ENCODE assay signal across 12 mouse cellular contexts in genomic region chr3:144669944-144670874, GRCm38 (mm10). TPM values are rescaled to one million over a fixed set of nuclear protein-coding genes. Genes with fewer than 3 reads are reported as not detected.
DNase-seq lines count a peak whose midpoint lies in the region; ATAC-seq and TF ChIP-seq lines count a peak whose summit lies in the region.
"Had no signal": no experiment of that assay in that cellular context is flagged by ENCODE, and none has a peak within 500 bp of the region (broad histone marks: within the 10 kb centered on the region; RNA-seq: fewer than 3 reads in every experiment).

No protein-coding gene starts in this region.

- no peak overlapping the region for H3K27ac ChIP-seq in lung, postnatal 0 days (ENCODE audit: low read length)
- no peak overlapping the region for H3K27ac ChIP-seq in intestine, embryonic 14.5 days (ENCODE audit: low read depth)
- no peak overlapping the region for H3K27ac ChIP-seq in gastrocnemius, adult 2 months
- H3K27ac ChIP-seq: hindbrain, postnatal 0 days had no signal

- no peaks in the 10 kb centered on the region; the same call in 1 of the 2 replicates for H3K4me1 ChIP-seq in lung, postnatal 0 days (ENCODE audit: insufficient read depth, low read depth, low read length)
- peaks cover under 1% of the 10 kb centered on the region for H3K4me1 ChIP-seq in intestine, embryonic 14.5 days (replicated peaks; ENCODE audit: control insufficient read depth, insufficient read depth, low read length)

- intact Hi-C loops in gastrocnemius, adult 2 months (cut with DNase I): no loop called here

- ATAC-seq in lung, postnatal 0 days: peak; percentile 32; the same call in 1 of the 2 replicates
- no peak for ATAC-seq in intestine, embryonic 14.5 days (replicated peaks; ENCODE audit: low FRiP score, low TSS enrichment, low read depth)
- no peak for ATAC-seq in granulocyte monocyte progenitor cell, adult 5-6 weeks (replicated peaks; ENCODE audit: poor library complexity, severe bottlenecking)
- ATAC-seq: forebrain, embryonic 14.5 days; hindbrain, postnatal 0 days had no signal

- no peak overlapping the region for H3K9ac ChIP-seq in lung, postnatal 0 days (replicated peaks; ENCODE audit: low read depth)
- H3K9ac ChIP-seq in intestine, embryonic 14.5 days (ENCODE audit: low read length): no peak overlapping the region

- H3K4me2 ChIP-seq in lung, postnatal 0 days (replicated peaks; ENCODE audit: low read depth, low read length): no peak overlapping the region
- no peak overlapping the region for H3K4me2 ChIP-seq in intestine, embryonic 14.5 days (ENCODE audit: low read length)

- H3K27me3 ChIP-seq in lung, postnatal 0 days (replicated peaks; ENCODE audit: insufficient read depth, low read length): no peaks in the 10 kb centered on the region
- no peaks in the 10 kb centered on the region for H3K27me3 ChIP-seq in intestine, embryonic 14.5 days (replicated peaks; ENCODE audit: control insufficient read depth, insufficient read depth, low read length)

- TF ChIP-seq CTCF in lung, postnatal 0 days (IDR thresholded peaks at IDR 0.05): no peak
- TF ChIP-seq CTCF in gastrocnemius, adult 2 months (IDR thresholded peaks at IDR 0.05): no peak

- no peaks in the 10 kb centered on the region for H3K36me3 ChIP-seq in lung, postnatal 0 days (ENCODE audit: insufficient read depth, low read length)
- H3K36me3 ChIP-seq in intestine, embryonic 14.5 days (ENCODE audit: control insufficient read depth, insufficient read depth, low read length): no peaks in the 10 kb centered on the region

- no peaks in the 10 kb centered on the region for H3K9me3 ChIP-seq in lung, postnatal 0 days (ENCODE audit: low read length)
- H3K9me3 ChIP-seq in intestine, embryonic 14.5 days (ENCODE audit: control insufficient read depth, low read length): no peaks in the 10 kb centered on the region

- H3K4me3 ChIP-seq in lung, postnatal 0 days (ENCODE audit: low read depth, low read length): no peak overlapping the region
- H3K4me3 ChIP-seq in intestine, embryonic 14.5 days (ENCODE audit: low read depth, low read length): no peak overlapping the region
- H3K4me3 ChIP-seq in gastrocnemius, adult 2 months: no peak overlapping the region

- WGBS in lung, postnatal 0 days: 55% methylated on average over 14 of the region's 14 CpGs
- 68% methylated on average over 14 of the region's 14 CpGs for WGBS in intestine, embryonic 14.5 days

- no peak for TF ChIP-seq EP300 in lung, postnatal 0 days (IDR thresholded peaks at IDR 0.05)

- DNase-seq in embryo, embryonic 10 days (ENCODE audit: low spot score): peak; percentile 41
- DNase-seq in embryo, embryonic 9.5 days (ENCODE audit: extremely low spot score): no peak
- DNase-seq in lung, postnatal 0 days (ENCODE audit: low spot score): no peak
- no peak for DNase-seq in lung, postnatal 25 days (ENCODE audit: low spot score)
- DNase-seq in intestine, embryonic 14.5 days (ENCODE audit: low spot score): peak; percentile 40
- peak; percentile 78 to 85 for DNase-seq in spleen, postnatal 10 days (ENCODE audit: low spot score in 2 of 2)
- DNase-seq in gastrocnemius, adult 2 months: no peak
- DNase-seq: cerebellum, adult 11-12 months; right cerebral cortex, postnatal 14 days had no signal

RNA-seq across cellular contexts. Expression of gene Sh3glb1, which starts 49.9 kb away (rescaled TPM):
- 173 and 175 TPM in 2 replicates for polyA plus RNA-seq in lung, postnatal 0 days (2015; fragmentation: Nextera tagmentation; extraction: Ambion mirVana)
- 93.4 and 95.3 TPM in 2 replicates for polyA plus RNA-seq in intestine, embryonic 14.5 days (2014; fragmentation: Nextera tagmentation; extraction: Ambion mirVana)
- 100 to 1,000 TPM; 328 to 379 TPM for total RNA-seq in gastrocnemius, adult 2 months (2021)
- total RNA-seq in granulocyte monocyte progenitor cell, adult 5-6 weeks (2014; fragmentation: Nextera tagmentation): 34.9 and 35.1 TPM in 2 replicates
- 18.2 and 26.6 TPM in 2 replicates for total RNA-seq in granulocyte monocyte progenitor cell, adult 5-6 weeks (2017)

Comparison
In these comparisons a context has a peak if more than half of its experiments do, and no peak if none do; other contexts are left out.
1. DNase-seq: peak in embryo, embryonic 10 days (single experiment), intestine, embryonic 14.5 days (single experiment) and spleen, postnatal 10 days (2 of 2); none in embryo, embryonic 9.5 days (single experiment), lung, postnatal 0 days (single experiment), lung, postnatal 25 days (single experiment) and gastrocnemius, adult 2 months (single experiment).
2. RNA of gene Sh3glb1, which starts 49.9 kb away (total RNA-seq): 328 to 379 TPM in gastrocnemius, adult 2 months; 18.2 to 35.1 TPM in granulocyte monocyte progenitor cell, adult 5-6 weeks; every median in the first group is over 4 times any median in the second.